Mouse (Mus musculus): Measurements from ENCODE around the gene Cyb561.

Gene Cyb561

GRCm38 (mm10) chr11:105952111-105952510 lies 1.0 kb downstream of the Cyb561 start:
- DNase-seq (ENCODE audit: low spot score), result no peak

- DNase-seq (ENCODE audit: low spot score), result peak; percentile 69
These were observed 1.5 kb downstream of the Cyb561 start for GRCm38 (mm10) chr11:105951601-105952044.

GRCm38 (mm10) chr11:105950519-105950918 lies 2.6 kb downstream of the Cyb561 start:
- peak; percentile 84 for DNase-seq (ENCODE audit: low spot score)

- DNase-seq (ENCODE audit: low spot score), result no peak
These were observed 4.9 kb downstream of the Cyb561 start for GRCm38 (mm10) chr11:105948255-105948654.

- no peak for DNase-seq (ENCODE audit: low spot score)
These were observed 6.4 kb downstream of the Cyb561 start for GRCm38 (mm10) chr11:105946694-105947154.

- no peak for DNase-seq (ENCODE audit: low spot score)
These were observed 8.1 kb downstream of the Cyb561 start for GRCm38 (mm10) chr11:105944770-105945672.

GRCm38 (mm10) chr11:105944126-105944621 lies 9.0 kb downstream of the Cyb561 start:
- peak; percentile 81 for DNase-seq (ENCODE audit: low spot score)

- peak; percentile 49 for DNase-seq (ENCODE audit: low spot score)
These were observed 9.7 kb downstream of the Cyb561 start for GRCm38 (mm10) chr11:105943133-105944102.

- no peak for DNase-seq (ENCODE audit: low spot score)
These were observed 11.2 kb downstream of the Cyb561 start for GRCm38 (mm10) chr11:105941973-105942372.

- no peak for DNase-seq (ENCODE audit: low spot score)
These were observed 14.4 kb downstream of the Cyb561 start for GRCm38 (mm10) chr11:105938771-105939170.

GRCm38 (mm10) chr11:105936974-105937373 lies 16.2 kb downstream of the Cyb561 start:
- no peak for DNase-seq (ENCODE audit: low spot score)

- DNase-seq (ENCODE audit: low spot score), result no peak
These were observed 16.9 kb downstream of the Cyb561 start for GRCm38 (mm10) chr11:105936200-105936599.

GRCm38 (mm10) chr11:105935496-105935895 lies 17.6 kb downstream of the Cyb561 start:
- no peak for DNase-seq (ENCODE audit: low spot score)

- DNase-seq (ENCODE audit: low spot score), result no peak
These were observed 18.3 kb downstream of the Cyb561 start for GRCm38 (mm10) chr11:105934816-105935215.

GRCm38 (mm10) chr11:105934303-105934711 lies 18.8 kb downstream of the Cyb561 start:
- DNase-seq (ENCODE audit: low spot score), result no peak

GRCm38 (mm10) chr11:105933746-105934145 lies 19.4 kb downstream of the Cyb561 start:
- DNase-seq (ENCODE audit: low spot score), result no peak

- DNase-seq (ENCODE audit: low spot score), result no peak
These were observed 21.8 kb downstream of the Cyb561 start for GRCm38 (mm10) chr11:105931380-105931779.

GRCm38 (mm10) chr11:105928171-105928570 lies 25.0 kb downstream of the Cyb561 start:
- no peak for DNase-seq (ENCODE audit: low spot score)

- peak; percentile 55 for DNase-seq (ENCODE audit: low spot score)
These were observed 25.8 kb downstream of the Cyb561 start for GRCm38 (mm10) chr11:105927065-105928030.

GRCm38 (mm10) chr11:105922769-105923663 lies 30.1 kb downstream of the Cyb561 start:
- no peak for DNase-seq (ENCODE audit: low spot score)
